Mouse (Mus musculus) lung, adult 2 months (tissue): Measurements from ENCODE around the gene Dpep1.

ENCODE experiments used
- CTCF ChIP-seq: fragments of 200-500 bp; IDR thresholded peaks from 2 replicates; pipeline ENCODE4 v1.5.1; 2011; ENCODE audit warnings: mild to moderate bottlenecking, low read length, control low read depth; ENCODE audit not compliant: insufficient read depth
- POLR2A ChIP-seq: fragments of 200-500 bp; IDR thresholded peaks from 2 replicates; pipeline ENCODE4 v1.6.1; 2011; ENCODE audit warnings: low read depth, mild to moderate bottlenecking, control low read depth, low read length, borderline replicate concordance; ENCODE audit errors: extremely low read depth

DNA sequence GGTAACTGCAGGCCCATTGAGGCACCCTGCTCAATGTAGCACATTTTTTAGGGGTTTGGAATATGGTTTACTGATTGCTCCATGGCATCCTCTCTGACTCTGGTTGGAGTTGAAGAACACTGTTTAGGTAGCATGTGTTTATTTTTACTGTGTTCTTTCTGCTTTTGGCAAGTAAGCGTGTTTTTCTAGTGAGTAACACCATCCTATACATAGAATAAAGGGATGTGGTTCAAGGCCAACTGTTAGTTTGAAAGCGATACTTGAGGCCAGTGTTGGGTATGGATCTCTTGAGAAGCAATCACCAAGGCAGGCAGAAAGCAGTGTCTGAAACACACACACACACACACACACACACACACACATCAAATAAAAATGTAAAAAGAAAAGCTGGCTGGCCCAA is 2.0 kb downstream of the Dpep1 start:
- TF ChIP-seq POLR2A = no peak
- TF ChIP-seq CTCF = no peak
